Mouse (Mus musculus) heart, embryonic 14.5 days (tissue): ENCODE results near the gene Mical3. TPM values are rescaled to one million over a fixed set of nuclear protein-coding genes. Genes with fewer than 3 reads are reported as not detected.

Experiments
- polyA plus RNA-seq: library from polyadenylated mRNA; unstranded; fragments of >200 nt; fragmentation: Nextera tagmentation; extraction: Ambion mirVana; gene quantifications from 2 replicates; pipeline ENCODE4 v1.2.1, GENCODE M21; 2014

Mical3 gene
- polyA plus RNA-seq, 1 experiment from 2014 or later: 46.2 TPM

Other genes starting within 250 kb of the Mical3 start
- gene Bid, start 214.1 kb downstream of the Mical3 start, polyA plus RNA-seq: 8.0 and 9.1 TPM in 2 replicates
- 3.0 and 5.9 TPM in 2 replicates for gene Pex26, start 52.7 kb upstream of the Mical3 start, polyA plus RNA-seq
- 0.18 TPM in 1 of 2 replicates, not detected in the other for gene Tuba8, start 79.7 kb upstream of the Mical3 start, polyA plus RNA-seq
- 1.7 and 1.8 TPM in 2 replicates for gene Usp18, start 114.9 kb upstream of the Mical3 start, polyA plus RNA-seq
- 8.0 and 9.3 TPM in 2 replicates for gene Slc6a13, start 169.2 kb upstream of the Mical3 start, polyA plus RNA-seq
- gene Slc6a12, start 212.1 kb upstream of the Mical3 start, polyA plus RNA-seq: not detected in 2 replicates